Mouse (Mus musculus) adrenal gland, adult 2 months (tissue): ENCODE measurements around the gene 1700024P04Rik. TPM values are rescaled to one million over a fixed set of nuclear protein-coding genes. Genes with fewer than 3 reads are reported as not detected.

Source experiments
- DNase-seq: peaks from one replicate; pipeline ENCODE4 v3.0.0; 2021
- polyA plus RNA-seq: library from polyadenylated mRNA; depleted of rRNA; stranded (reverse); fragments of >200 nt; gene quantifications from 2 replicates; pipeline ENCODE4 v1.2.3, GENCODE M21; 2012; rRNA removed
- total RNA-seq, 2 experiments: library from RNA; stranded (reverse); gene quantifications; 2 replicates each; pipeline ENCODE4 v1.2.3; 2021

1700024P04Rik gene
- total and polyA plus RNA-seq, 3 experiments = not detected

- no peak for DNase-seq
Observed at GRCm38 (mm10) chr13:98966583-98966982, 17.8 kb downstream of the 1700024P04Rik start.

- DNase-seq = no peak
Observed at GRCm38 (mm10) chr13:98963612-98964011, 20.8 kb downstream of the 1700024P04Rik start.

GRCm38 (mm10) chr13:98958177-98958576, 26.2 kb downstream of the 1700024P04Rik start:
- no peak for DNase-seq

GRCm38 (mm10) chr13:98956209-98956608, 28.2 kb downstream of the 1700024P04Rik start:
- DNase-seq = no peak

GRCm38 (mm10) chr13:98955676-98956075, 28.7 kb downstream of the 1700024P04Rik start:
- no peak for DNase-seq

GRCm38 (mm10) chr13:98955226-98955625, 29.1 kb downstream of the 1700024P04Rik start:
- DNase-seq = peak; percentile 67

- no peak for DNase-seq
Observed at GRCm38 (mm10) chr13:98953830-98954229, 30.5 kb downstream of the 1700024P04Rik start.

- DNase-seq = no peak
Observed at GRCm38 (mm10) chr13:98951951-98952350, 32.4 kb downstream of the 1700024P04Rik start.

- DNase-seq = no peak
Observed at GRCm38 (mm10) chr13:98948146-98948545, 36.2 kb downstream of the 1700024P04Rik start.

GRCm38 (mm10) chr13:98946434-98946833, 37.9 kb downstream of the 1700024P04Rik start:
- no peak for DNase-seq

- no peak for DNase-seq
Observed at GRCm38 (mm10) chr13:98945908-98946307, 38.5 kb downstream of the 1700024P04Rik start.

GRCm38 (mm10) chr13:98945381-98945780, 39.0 kb downstream of the 1700024P04Rik start:
- no peak for DNase-seq

- DNase-seq = peak; percentile 66
Observed at GRCm38 (mm10) chr13:98944620-98945081, 39.7 kb downstream of the 1700024P04Rik start.

GRCm38 (mm10) chr13:98942360-98942759, 42.0 kb downstream of the 1700024P04Rik start:
- DNase-seq = no peak

GRCm38 (mm10) chr13:98941829-98942343, 42.5 kb downstream of the 1700024P04Rik start:
- no peak for DNase-seq

- DNase-seq = no peak
Observed at GRCm38 (mm10) chr13:98937108-98937507, 47.3 kb downstream of the 1700024P04Rik start.

Other genes starting within 250 kb of the 1700024P04Rik start
- gene Fcho2, start 169.1 kb downstream of the 1700024P04Rik start, total RNA-seq = 10 to 100 TPM; 45.9 to 49.9 TPM
- 5.8 and 6.6 TPM in 2 replicates for gene Fcho2, start 169.1 kb downstream of the 1700024P04Rik start, polyA plus RNA-seq
- gene Tnpo1, start 58.2 kb downstream of the 1700024P04Rik start, total RNA-seq = 100 to 1,000 TPM; 126 to 127 TPM
- 7.4 and 9.6 TPM in 2 replicates for gene Tnpo1, start 58.2 kb downstream of the 1700024P04Rik start, polyA plus RNA-seq
- 1 to 10 TPM; 4.6 TPM for gene Zfp366, start 200.3 kb upstream of the 1700024P04Rik start, total RNA-seq
- gene Zfp366, start 200.3 kb upstream of the 1700024P04Rik start, polyA plus RNA-seq = 1.8 and 2.9 TPM in 2 replicates